Mouse (Mus musculus) C2C12 (cell line): ENCODE results near the gene Dbt.

Source experiments
- CTCF ChIP-seq: IDR thresholded peaks from one replicate; pipeline ENCODE4 v1.5.1; 2011; ENCODE audit not compliant: control insufficient read depth, insufficient read depth, insufficient read length
- MYOD1 ChIP-seq: IDR thresholded peaks from one replicate; pipeline ENCODE4 v1.6.1; 2011; ENCODE audit warnings: low read depth; ENCODE audit not compliant: control insufficient read depth, insufficient read length

GRCm38 (mm10) chr3:116542532-116542931 lies 29.7 kb downstream of the Dbt start:
- TF ChIP-seq CTCF = no peak
- TF ChIP-seq MYOD1 = no peak
